Mouse (Mus musculus) olfactory bulb, adult 2 months (tissue): ENCODE results near the gene P2rx3.

Source experiments
- CTCF ChIP-seq: fragments of 200-500 bp; IDR thresholded peaks from 2 replicates; pipeline ENCODE4 v1.5.1; 2012; ENCODE audit warnings: low read depth, mild to moderate bottlenecking, low read length, moderate library complexity; ENCODE audit not compliant: insufficient read depth
- POLR2A ChIP-seq: fragments of 200-500 bp; IDR thresholded peaks from 2 replicates; pipeline ENCODE4 v1.6.1; 2012; ENCODE audit warnings: mild to moderate bottlenecking, low read depth, low read length, moderate library complexity; ENCODE audit not compliant: insufficient read depth

DNA sequence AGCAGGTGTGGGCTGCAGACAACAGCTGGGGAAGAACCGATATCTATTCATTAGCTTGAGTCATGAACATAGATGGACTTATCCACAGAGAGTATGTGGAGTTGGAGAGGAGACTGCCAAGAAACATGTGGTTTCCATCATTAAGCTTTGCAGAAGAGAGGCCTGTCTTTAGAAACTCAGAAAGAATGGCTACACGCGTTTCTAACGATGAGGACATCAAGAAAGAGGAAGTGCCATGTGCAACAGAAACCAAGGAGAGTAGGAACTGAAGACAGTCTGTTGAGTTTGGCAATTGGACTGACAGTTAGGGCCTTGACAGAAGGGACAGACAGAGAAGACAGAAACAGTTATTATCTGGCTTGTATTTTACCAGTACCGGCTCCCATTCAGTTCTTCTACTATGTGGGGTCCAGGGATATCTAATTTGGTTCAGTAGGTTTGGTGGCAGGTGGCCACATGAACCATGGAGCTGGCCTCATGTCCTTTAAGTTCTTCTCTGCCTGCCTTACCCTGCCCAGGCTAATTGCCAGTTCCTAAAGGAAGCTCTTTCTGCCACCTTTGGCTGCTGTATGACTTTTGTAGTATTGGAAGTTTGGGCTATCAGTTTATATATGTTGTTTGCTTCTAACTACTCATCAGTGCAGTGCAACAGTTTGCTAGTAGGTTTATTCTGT is 69.8 kb downstream of the P2rx3 start:
- TF ChIP-seq CTCF (no peak), POLR2A (no peak)
